Mouse (Mus musculus): ENCODE results near the gene Gpr35. TPM values are rescaled to one million over a fixed set of nuclear protein-coding genes. Genes with fewer than 3 reads are reported as not detected.
"Not testable (repeated sequence)": the region's sequence is repeated elsewhere in the genome, so short reads cannot be mapped to it uniquely, and the experiment has no call there.

Gpr35 gene
- polyA plus RNA-seq, 1 experiment from 2014 or later, result 0.08 TPM

DNA sequence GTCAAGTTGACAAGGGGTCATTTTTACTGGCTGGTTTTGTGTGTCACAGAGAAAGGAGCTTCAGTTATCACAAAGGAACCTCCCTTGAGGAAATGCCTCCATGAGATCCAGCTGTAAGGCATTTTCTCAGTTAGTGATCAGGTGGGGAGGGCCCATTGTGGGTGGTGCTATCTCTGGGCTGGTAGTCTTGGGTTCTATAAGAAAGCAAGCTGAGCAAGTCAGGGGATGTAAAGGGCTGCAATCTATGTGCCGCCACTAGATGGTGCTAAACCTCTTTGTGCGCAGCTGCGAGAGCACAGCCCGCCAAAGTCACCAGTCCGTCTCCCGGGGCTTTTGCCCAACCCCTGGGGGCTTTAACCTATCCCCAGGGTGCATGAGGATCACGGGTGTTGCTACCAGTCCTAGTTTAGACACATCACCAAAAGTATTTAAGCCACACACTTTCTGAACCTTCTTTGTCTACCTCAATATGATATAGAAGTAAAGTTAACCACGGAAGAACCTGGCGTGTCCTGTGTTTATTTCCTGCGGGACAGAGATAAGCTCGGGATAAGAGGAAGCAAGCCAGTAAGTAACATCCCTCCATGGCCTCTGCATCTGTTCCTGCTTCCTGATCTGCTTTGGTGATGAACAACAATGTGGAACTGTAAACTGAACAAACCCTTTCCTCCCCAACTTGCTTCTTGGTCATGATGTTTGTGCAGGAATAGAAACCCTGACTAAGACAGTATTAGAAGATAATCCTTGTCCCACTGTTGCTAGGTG is 6.1 kb downstream of the Gpr35 start:
- not testable (repeated sequence) for H3K36me3 ChIP-seq; H3K27ac ChIP-seq; H3K27me3 ChIP-seq; ATAC-seq (ENCODE audit: insufficient number of reproducible peaks, insufficient read depth, low FRiP score, low TSS enrichment, low read depth); H3K9me3 ChIP-seq; H3K4me1 ChIP-seq (replicated peaks)
- Histone ChIP-seq H3K4me3 (replicated peaks) (peak overlapping the region; percentile 20), H3K4me2 (peak overlapping the region; percentile 50), H3K9ac (replicated peaks) (0 out of 2 replicates have a peak overlapping the region, but pooled peaks have one; percentile 18)
- WGBS, result 9% methylated on average over 11 of the region's 11 CpGs

DNA sequence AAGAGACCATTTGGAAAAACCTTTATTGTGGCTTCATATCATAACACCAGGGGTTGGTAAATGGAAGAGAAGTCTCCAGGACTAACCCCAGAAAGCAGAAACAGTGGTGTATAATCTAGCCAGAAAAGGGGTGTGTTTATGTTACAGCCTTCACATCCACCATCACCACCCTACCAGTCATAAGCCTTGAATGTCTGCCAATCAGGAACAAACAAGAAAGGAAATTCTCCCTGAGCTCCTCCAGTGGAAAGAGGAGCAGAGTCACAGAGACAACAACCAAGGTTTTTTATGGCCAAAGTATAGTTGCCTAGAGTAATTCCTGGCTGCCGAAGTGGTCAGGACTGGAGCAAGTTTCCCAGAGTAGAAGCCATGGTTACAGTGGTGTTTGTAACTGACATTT is 8.3 kb downstream of the Gpr35 start:
- H3K4me2 ChIP-seq, result no peak overlapping the region
- WGBS, result 67% methylated on average over 1 of the region's 1 CpGs
- no peak overlapping the region for H3K4me3 ChIP-seq (replicated peaks)
- H3K9ac ChIP-seq (replicated peaks), result no peak overlapping the region
- H3K4me1 ChIP-seq (replicated peaks), result no peaks in the 10 kb centered on the region
- no peaks in the 10 kb centered on the region for H3K9me3 ChIP-seq
- H3K27me3 ChIP-seq, result no peaks in the 10 kb centered on the region
- no peaks in the 10 kb centered on the region for H3K36me3 ChIP-seq
- no peak for ATAC-seq (ENCODE audit: insufficient number of reproducible peaks, insufficient read depth, low FRiP score, low TSS enrichment, low read depth)
- H3K27ac ChIP-seq, result no peak overlapping the region

DNA sequence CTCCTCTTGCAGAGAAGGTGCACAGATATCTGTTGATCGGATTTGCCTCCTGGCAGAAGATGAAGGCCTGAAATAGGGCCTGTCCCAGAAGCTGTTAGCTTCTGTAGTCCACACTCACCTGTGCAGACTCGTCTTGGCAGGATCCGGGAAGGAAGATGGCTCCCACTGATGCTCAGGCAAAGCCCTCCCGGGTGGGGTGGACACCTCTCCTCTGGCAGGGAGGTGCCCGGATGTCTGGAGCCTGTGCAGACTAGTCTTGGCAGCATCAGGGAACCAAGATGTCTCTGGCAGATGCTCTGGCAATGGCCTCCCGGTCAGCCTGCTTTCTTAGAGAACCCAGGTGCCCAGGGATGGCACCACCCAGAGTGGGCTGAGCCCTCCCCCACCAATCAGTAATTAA is 20.1 kb downstream of the Gpr35 start:
- H3K9me3 ChIP-seq; H3K36me3 ChIP-seq; H3K4me3 ChIP-seq (replicated peaks); H3K27me3 ChIP-seq; ATAC-seq (ENCODE audit: insufficient number of reproducible peaks, insufficient read depth, low FRiP score, low TSS enrichment, low read depth); H3K4me2 ChIP-seq; H3K4me1 ChIP-seq (replicated peaks); H3K9ac ChIP-seq (replicated peaks); H3K27ac ChIP-seq: not testable (repeated sequence)
- 85% methylated on average over 6 of the region's 6 CpGs for WGBS

DNA sequence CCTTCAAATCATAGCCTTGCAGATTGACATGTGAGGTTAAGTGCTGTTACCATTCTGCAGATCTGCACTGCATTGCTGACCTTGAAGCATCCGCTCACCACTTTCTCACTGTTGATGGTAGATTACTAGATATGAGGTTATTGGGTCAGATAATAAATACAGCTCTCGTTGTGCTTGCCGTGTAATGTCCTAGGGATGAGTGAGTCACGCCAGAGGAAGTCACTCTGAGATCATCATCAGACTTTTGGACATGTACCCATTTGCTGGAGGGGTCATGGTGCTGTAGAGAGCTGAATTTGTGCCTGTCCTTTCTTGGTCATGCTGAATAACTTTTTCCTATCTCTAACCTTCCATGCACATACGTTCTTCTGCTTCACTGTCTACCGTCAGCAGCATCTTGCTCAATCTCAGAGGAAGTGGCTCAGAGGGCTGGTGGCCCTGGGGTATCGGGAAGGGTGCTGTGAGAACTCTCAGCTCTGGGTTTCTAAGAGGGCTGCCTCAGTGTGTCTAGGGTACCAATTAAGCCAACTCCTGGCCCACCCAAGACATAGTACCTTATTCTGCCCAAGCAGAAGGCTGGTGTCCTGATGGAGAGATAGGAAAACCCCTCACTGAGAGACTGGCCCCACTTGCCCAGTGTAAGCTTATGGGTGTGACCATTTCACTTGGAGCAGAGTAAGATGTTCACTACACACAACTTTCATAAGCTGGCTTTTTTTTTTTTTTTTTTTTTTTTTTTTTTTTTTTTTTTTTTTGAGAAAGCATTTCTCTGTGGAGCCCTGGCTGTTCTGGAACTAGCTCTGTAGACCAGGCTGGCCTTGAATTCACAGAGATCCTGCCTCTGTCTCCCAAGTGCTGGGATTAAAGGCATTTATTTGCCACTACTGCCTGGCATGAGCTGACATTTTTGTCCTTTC is 21.5 kb downstream of the Gpr35 start:
- no peak for ATAC-seq (ENCODE audit: insufficient number of reproducible peaks, insufficient read depth, low FRiP score, low TSS enrichment, low read depth)
- Histone ChIP-seq H3K27ac (no peak overlapping the region), H3K9ac (replicated peaks) (no peak overlapping the region), H3K36me3 (no peaks in the 10 kb centered on the region), H3K4me1 (replicated peaks) (peaks cover 2% of the 10 kb centered on the region; the same call in 1 of the 2 replicates), H3K4me3 (replicated peaks) (no peak overlapping the region), H3K4me2 (no peak overlapping the region), H3K9me3 (no peaks in the 10 kb centered on the region), H3K27me3 (no peaks in the 10 kb centered on the region)
- WGBS, result 91% methylated on average over 7 of the region's 7 CpGs

DNA sequence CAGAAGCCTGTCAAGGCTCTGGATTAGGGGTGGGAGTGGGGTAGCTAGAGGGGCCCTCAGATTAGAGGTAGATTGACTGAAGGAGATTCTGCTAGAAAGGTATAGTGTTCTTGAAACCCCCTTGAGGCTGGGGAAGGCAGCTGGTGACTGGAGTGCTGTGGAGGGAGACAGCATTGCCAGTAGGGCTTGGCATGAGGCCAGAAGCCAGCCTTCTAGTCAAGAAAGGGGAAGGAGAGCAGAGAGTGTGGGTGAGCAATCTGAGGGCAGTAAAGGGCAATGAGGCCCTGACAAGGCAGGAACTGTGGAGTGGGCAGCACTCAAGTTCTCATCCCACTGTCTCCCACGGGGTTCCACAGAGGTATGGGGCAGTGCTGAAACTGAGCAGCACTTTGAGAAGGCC is 22.2 kb downstream of the Gpr35 start:
- Histone ChIP-seq H3K27me3 (0 out of 2 replicates have a peak, but pooled peaks cover 3% of the 10 kb centered on the region), H3K9ac (replicated peaks) (no peak overlapping the region), H3K9me3 (no peaks in the 10 kb centered on the region), H3K4me1 (replicated peaks) (peaks cover 2% of the 10 kb centered on the region; the same call in 1 of the 2 replicates), H3K36me3 (no peaks in the 10 kb centered on the region), H3K4me3 (replicated peaks) (no peak overlapping the region), H3K4me2 (no peak overlapping the region), H3K27ac (no peak overlapping the region)
- 72% methylated on average over 1 of the region's 1 CpGs for WGBS
- ATAC-seq (ENCODE audit: insufficient number of reproducible peaks, insufficient read depth, low FRiP score, low TSS enrichment, low read depth), result no peak

DNA sequence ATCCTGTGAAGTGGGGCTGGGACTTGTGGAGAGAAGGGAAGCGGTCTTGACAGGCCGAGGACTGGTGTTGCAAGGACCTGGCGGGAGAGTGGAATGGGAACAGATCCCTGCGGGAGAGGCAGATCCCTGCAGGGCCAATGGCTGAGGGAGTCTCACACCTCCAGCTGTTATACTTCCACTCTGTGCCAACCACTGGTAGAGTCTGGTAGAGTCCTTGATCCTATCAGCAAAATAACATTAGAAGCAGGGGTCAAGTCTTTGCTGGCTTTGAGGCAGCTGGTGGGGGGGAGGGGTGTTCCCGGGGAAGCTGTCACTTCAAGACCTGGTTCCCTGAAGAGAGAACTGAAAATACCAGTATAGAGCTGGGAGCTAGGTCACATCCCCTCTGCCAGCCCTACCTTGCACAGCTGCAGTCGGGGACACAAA is 25.5 kb downstream of the Gpr35 start:
- H3K27ac ChIP-seq, result no peak overlapping the region
- H3K4me3 ChIP-seq (replicated peaks), result no peak overlapping the region
- peaks cover 12% of the 10 kb centered on the region for H3K4me1 ChIP-seq (replicated peaks)
- no peaks in the 10 kb centered on the region for H3K36me3 ChIP-seq
- WGBS, result 29% methylated on average over 6 of the region's 6 CpGs
- no peaks in the 10 kb centered on the region for H3K9me3 ChIP-seq
- H3K27me3 ChIP-seq, result peaks cover 19% of the 10 kb centered on the region; the same call in 1 of the 2 replicates
- no peak overlapping the region for H3K9ac ChIP-seq (replicated peaks)
- no peak overlapping the region for H3K4me2 ChIP-seq
- ATAC-seq (ENCODE audit: insufficient number of reproducible peaks, insufficient read depth, low FRiP score, low TSS enrichment, low read depth), result no peak

DNA sequence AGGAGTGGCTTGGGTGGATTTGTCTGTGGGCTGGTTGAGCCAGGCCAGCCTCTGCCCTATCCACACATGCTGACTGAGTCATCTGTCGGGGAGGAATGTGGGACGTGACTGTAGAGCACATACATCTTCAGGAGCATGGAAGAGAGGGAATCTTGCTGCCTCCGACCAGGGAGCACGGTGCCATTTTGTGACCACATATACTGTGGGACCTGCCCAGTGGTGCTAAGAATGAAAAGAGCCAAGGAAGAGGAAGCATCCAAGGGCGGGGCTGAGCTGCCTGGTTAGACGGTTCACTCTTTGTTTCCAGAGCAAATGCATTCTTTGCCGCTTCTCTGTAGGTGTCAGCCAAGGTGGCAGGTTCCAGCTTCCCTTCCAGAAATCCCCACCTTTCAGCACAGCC is 28.0 kb downstream of the Gpr35 start:
- peaks cover 19% of the 10 kb centered on the region; the same call in 1 of the 2 replicates for H3K27me3 ChIP-seq
- H3K9me3 ChIP-seq, result no peaks in the 10 kb centered on the region
- no peak overlapping the region for H3K9ac ChIP-seq (replicated peaks)
- H3K27ac ChIP-seq, result no peak overlapping the region
- H3K36me3 ChIP-seq, result no peaks in the 10 kb centered on the region
- no peak overlapping the region for H3K4me3 ChIP-seq (replicated peaks)
- no peak for ATAC-seq (ENCODE audit: insufficient number of reproducible peaks, insufficient read depth, low FRiP score, low TSS enrichment, low read depth)
- WGBS, result 35% methylated on average over 7 of the region's 7 CpGs
- H3K4me2 ChIP-seq, result no peak overlapping the region
- H3K4me1 ChIP-seq (replicated peaks), result peaks cover 12% of the 10 kb centered on the region

DNA sequence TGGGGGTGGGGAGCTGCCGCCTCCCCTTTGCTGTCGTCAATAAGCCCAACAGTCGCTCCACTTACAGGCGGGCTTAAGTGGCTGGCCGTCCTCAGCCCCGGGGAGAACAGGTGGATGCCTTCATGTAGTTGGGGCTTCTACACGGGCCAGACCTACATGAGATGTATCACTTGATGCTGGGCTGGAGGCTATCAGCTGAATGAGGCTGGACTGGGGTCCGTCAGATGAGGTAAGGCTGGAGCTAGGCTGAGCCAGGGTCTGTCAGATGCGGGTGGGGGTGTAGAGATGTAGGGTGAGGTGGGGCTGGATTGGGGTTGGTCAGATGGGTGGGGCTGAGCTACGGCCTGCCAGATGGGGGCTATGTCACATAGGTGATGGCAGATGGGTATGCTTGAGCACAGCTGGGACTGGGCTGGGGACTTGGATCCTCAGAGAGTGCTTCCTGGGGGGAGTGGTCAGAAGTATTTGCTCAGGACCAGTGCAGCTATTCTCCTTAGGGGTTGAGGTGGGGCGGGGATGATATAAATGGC is 28.5 kb downstream of the Gpr35 start:
- no peak overlapping the region for H3K27ac ChIP-seq
- H3K4me1 ChIP-seq (replicated peaks), result peaks cover 12% of the 10 kb centered on the region
- H3K36me3 ChIP-seq, result no peaks in the 10 kb centered on the region
- no peaks in the 10 kb centered on the region for H3K9me3 ChIP-seq
- WGBS, result 19% methylated on average over 11 of the region's 11 CpGs
- no peak overlapping the region for H3K4me3 ChIP-seq (replicated peaks)
- no peak overlapping the region for H3K9ac ChIP-seq (replicated peaks)
- peaks cover 19% of the 10 kb centered on the region; the same call in 1 of the 2 replicates for H3K27me3 ChIP-seq
- no peak overlapping the region for H3K4me2 ChIP-seq
- no peak for ATAC-seq (ENCODE audit: insufficient number of reproducible peaks, insufficient read depth, low FRiP score, low TSS enrichment, low read depth)

DNA sequence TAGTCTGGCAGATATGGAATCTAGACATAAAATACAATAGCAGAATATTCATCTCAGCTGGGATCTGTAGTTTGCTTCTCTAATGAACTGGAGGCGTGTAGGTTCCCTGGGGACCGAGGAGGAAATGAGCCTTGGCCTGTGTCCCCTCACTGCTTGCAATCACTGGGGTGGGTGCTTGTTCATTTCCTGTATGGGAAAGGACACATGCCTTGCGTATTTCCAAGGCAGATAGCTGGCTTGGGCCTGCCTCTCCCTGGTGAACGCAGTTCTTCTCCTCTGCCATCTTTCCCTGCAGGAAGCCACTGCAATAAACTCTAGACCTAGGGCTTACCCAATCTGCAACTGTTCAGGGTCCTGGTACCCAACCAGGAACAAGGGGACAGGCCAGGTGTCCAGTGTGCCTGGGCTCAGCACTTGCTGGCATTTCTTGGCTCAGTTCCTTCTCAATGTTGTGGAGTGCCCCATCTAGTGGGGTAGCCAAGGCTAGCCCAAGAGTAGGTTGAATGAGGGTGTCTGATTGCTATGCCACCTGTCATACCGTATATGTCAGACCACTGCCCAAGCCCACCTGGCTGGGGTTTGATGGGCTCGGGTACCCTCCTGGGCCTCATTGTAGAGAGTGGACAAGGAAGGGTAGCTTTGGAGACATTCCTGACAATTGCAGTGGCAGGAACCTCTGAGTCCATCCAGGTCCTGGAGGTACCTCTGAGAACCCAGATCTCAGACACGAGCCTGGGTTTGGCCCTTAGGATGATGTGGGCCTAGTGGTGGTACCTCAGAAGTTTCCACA is 30.6 kb downstream of the Gpr35 start:
- Histone ChIP-seq H3K36me3 (no peaks in the 10 kb centered on the region), H3K4me3 (replicated peaks) (no peak overlapping the region), H3K4me2 (no peak overlapping the region), H3K9ac (replicated peaks) (no peak overlapping the region), H3K27me3 (peaks cover 19% of the 10 kb centered on the region; the same call in 1 of the 2 replicates), H3K9me3 (no peaks in the 10 kb centered on the region), H3K27ac (no peak overlapping the region), H3K4me1 (replicated peaks) (peaks cover 12% of the 10 kb centered on the region)
- ATAC-seq (ENCODE audit: insufficient number of reproducible peaks, insufficient read depth, low FRiP score, low TSS enrichment, low read depth), result no peak
- WGBS, result 75% methylated on average over 7 of the region's 7 CpGs

DNA sequence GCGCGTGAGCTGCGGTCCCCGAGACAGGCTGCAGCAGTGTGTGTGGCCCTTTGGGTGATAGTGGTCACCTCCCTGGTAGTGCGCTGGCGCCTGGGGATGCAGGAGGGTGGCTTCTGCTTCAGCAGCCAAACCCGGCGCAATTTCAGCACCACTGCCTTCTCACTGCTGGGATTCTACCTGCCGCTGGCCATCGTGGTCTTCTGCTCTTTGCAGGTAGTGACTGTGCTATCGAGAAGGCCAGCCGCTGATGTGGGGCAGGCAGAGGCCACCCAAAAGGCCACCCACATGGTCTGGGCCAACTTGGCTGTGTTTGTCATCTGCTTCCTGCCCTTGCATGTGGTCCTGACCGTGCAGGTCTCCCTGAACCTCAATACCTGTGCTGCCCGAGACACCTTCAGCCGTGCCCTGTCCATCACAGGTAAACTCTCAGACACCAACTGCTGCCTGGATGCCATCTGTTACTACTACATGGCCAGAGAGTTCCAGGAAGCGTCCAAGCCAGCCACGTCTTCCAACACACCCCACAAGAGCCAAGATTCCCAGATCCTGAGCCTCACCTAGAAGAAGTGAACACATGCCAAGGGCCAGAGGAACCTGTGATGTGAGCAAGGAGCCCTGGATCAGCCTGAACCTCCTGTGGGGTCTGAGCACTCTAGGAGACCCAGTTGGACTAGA is 32.4 kb downstream of the Gpr35 start:
- Histone ChIP-seq H3K4me3 (replicated peaks) (no peak overlapping the region), H3K4me1 (replicated peaks) (peaks cover 10% of the 10 kb centered on the region), H3K36me3 (no peaks in the 10 kb centered on the region), H3K4me2 (no peak overlapping the region), H3K27ac (no peak overlapping the region), H3K27me3 (peaks cover 14% of the 10 kb centered on the region; the same call in 1 of the 2 replicates), H3K9ac (replicated peaks) (no peak overlapping the region), H3K9me3 (no peaks in the 10 kb centered on the region)
- ATAC-seq (ENCODE audit: insufficient number of reproducible peaks, insufficient read depth, low FRiP score, low TSS enrichment, low read depth), result no peak
- WGBS, result 92% methylated on average over 17 of the region's 17 CpGs
